Mouse (Mus musculus): ENCODE data around the gene Gpam. TPM values are rescaled to one million over a fixed set of nuclear protein-coding genes. Genes with fewer than 3 reads are reported as not detected.
"Not testable (repeated sequence)": the region's sequence is repeated elsewhere in the genome, so short reads cannot be mapped to it uniquely, and the experiment has no call there.

Gpam gene
- polyA plus RNA-seq, 1 experiment from 2014 or later, result 26.9 TPM

DNA sequence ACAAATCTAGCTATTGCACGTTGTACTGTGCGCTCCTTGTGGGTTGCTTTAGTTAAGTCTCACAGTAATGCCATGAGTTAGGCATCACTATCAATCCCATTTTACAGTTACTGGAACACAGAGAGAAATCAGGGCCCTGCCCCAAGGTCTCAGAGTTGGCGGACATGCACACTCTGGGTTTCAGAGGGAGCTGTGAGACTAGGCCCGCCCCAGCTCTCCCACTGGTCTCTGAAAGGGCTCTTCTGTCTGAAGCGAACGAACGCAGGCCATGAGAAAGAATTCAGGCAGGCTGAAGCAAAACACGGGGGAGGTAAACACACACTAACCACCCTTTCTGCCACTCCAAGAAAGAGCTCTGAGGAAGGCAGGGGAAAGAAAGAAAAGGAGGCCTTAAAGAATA, 31.6 kb upstream of the Gpam start:
- no peaks in the 10 kb centered on the region for H3K9me3 ChIP-seq (replicated peaks)
- H3K4me1 ChIP-seq, result no peaks in the 10 kb centered on the region
- WGBS (ENCODE audit: insufficient replicate concordance), result 72% methylated on average over 8 of the region's 8 CpGs
- H3K27ac ChIP-seq, result no peak overlapping the region
- no peak overlapping the region for H3K9ac ChIP-seq
- no peak for ATAC-seq
- no peaks in the 10 kb centered on the region for H3K36me3 ChIP-seq
- H3K4me2 ChIP-seq, result no peak overlapping the region
- H3K4me3 ChIP-seq, result no peak overlapping the region
- no peaks in the 10 kb centered on the region for H3K27me3 ChIP-seq (replicated peaks)

DNA sequence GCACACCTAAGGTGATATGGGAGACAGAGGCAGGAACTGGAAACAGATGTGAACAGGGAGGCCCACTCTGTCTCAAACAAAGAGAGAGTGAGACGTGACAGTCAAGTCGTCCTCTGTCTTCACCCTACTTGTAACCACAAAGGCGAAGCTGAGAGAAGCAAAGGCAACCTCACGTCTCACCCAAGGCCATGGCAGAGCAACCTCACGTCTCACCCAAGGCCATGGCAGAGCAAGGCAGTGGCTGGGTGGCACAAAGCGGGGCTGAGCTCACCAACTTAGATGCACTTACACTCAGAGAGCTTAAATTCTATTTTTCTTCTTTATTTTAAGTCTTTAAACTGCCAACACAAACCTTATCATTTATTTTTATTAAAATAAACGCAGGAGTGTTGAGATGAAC, 30.0 kb upstream of the Gpam start:
- no peak overlapping the region for H3K4me3 ChIP-seq
- H3K27me3 ChIP-seq (replicated peaks), result no peaks in the 10 kb centered on the region
- no peak overlapping the region for H3K4me2 ChIP-seq
- no peaks in the 10 kb centered on the region for H3K36me3 ChIP-seq
- no peak overlapping the region for H3K27ac ChIP-seq
- H3K9ac ChIP-seq, result no peak overlapping the region
- no peaks in the 10 kb centered on the region for H3K4me1 ChIP-seq
- ATAC-seq, result no peak
- WGBS (ENCODE audit: insufficient replicate concordance), result 62% methylated on average over 7 of the region's 7 CpGs
- no peaks in the 10 kb centered on the region for H3K9me3 ChIP-seq (replicated peaks)

DNA sequence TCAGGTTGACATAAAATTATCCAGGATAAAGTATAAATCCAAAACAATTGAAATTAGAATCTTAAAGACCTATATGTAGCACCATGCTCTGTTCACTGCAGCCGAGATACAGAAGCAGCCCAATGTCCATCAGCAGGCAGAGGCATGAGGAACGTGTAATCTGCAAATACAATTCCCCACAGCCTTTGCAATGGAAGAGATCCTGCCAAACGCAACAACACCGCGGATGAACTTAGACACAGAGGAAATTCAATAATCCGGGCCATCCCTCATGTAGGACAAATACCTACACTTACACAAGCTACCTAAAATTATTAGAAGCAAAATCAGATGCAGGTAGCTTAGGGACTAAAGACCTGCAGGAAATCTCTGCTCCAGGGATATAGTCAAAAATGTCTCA, 25.9 kb upstream of the Gpam start:
- Histone ChIP-seq H3K27me3 (replicated peaks) (no peaks in the 10 kb centered on the region), H3K36me3 (no peaks in the 10 kb centered on the region), H3K9me3 (replicated peaks) (no peaks in the 10 kb centered on the region), H3K9ac (no peak overlapping the region), H3K4me2 (no peak overlapping the region), H3K27ac (no peak overlapping the region), H3K4me1 (no peaks in the 10 kb centered on the region), H3K4me3 (no peak overlapping the region)
- ATAC-seq, result no peak
- WGBS (ENCODE audit: insufficient replicate concordance), result 80% methylated on average over 6 of the region's 6 CpGs

DNA sequence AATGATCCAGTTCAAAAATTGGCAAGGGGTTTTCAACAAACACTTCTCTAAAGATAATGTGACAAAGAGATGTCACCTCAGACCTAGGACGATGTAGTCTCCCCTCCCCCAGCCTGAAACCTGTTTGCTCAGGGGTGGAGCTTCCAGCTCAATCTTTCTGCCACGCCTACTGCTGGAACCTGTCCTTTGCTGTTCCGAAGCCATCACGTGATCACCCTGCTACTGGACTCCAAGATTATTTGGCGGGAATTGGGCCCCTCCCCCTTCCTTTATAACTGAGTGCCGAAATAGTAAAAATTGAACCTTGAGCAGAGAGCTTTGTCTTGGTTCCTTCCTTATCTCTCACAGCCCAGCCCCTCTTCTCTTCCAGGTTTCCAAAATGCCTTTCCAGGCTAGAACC, 25.2 kb upstream of the Gpam start:
- 40% methylated on average over 6 of the region's 6 CpGs for WGBS (ENCODE audit: insufficient replicate concordance)
- not testable (repeated sequence) for H3K4me2 ChIP-seq; H3K4me1 ChIP-seq; H3K9ac ChIP-seq; ATAC-seq; H3K36me3 ChIP-seq; H3K27ac ChIP-seq; H3K27me3 ChIP-seq (replicated peaks); H3K9me3 ChIP-seq (replicated peaks); H3K4me3 ChIP-seq

DNA sequence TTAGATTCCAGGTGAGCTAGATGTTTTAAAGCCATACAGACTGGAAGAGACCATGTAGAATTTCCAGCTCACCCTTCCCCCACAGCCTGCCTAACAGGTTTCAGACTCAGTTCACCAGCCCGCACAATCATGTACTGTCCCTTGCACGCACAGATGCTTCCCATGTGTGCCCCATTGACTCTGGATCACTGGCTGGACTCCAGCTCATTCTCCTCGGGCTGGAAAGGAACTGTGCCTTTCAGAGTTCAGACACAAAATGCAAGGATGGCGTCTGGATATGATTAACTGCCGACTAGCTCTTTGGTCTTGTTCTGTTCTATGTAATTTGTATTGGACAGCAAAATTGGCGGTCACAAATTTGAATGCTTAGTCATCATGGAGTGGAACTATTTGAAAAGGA, 22.6 kb upstream of the Gpam start:
- Histone ChIP-seq H3K36me3 (no peaks in the 10 kb centered on the region), H3K4me3 (no peak overlapping the region), H3K4me1 (0 out of 2 replicates have a peak, but pooled peaks cover 6% of the 10 kb centered on the region), H3K27me3 (replicated peaks) (no peaks in the 10 kb centered on the region), H3K27ac (no peak overlapping the region), H3K4me2 (no peak overlapping the region), H3K9me3 (replicated peaks) (no peaks in the 10 kb centered on the region), H3K9ac (no peak overlapping the region)
- WGBS (ENCODE audit: insufficient replicate concordance), result 64% methylated on average over 6 of the region's 6 CpGs
- ATAC-seq, result no peak

- no peak for ATAC-seq
- H3K9me3 ChIP-seq (replicated peaks), result no peaks in the 10 kb centered on the region
Observed at GRCm38 (mm10) chr19:55148109-55148508, 21.1 kb upstream of the Gpam start.

DNA sequence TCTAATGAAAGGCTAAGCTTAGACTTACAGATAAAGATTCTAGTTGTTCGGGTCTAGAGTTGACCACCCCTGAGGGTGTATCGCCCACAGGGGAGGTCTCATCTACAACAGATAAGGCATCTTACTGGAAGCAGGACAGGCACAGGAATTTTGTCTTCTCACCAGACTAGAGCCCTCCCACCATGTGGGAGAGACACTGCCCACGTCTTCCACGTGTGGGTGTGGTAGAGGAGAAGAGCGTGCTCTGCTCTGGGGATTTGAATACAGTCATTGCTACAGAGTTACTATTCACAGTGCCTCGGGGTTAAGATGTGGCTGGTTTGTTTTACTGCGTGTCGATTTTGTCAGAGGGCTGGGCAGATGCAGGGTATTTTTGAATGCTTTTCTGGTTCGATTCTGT, 20.5 kb upstream of the Gpam start:
- no peaks in the 10 kb centered on the region for H3K9me3 ChIP-seq (replicated peaks)
- H3K9ac ChIP-seq, result no peak overlapping the region
- 61% methylated on average over 9 of the region's 9 CpGs for WGBS (ENCODE audit: insufficient replicate concordance)
- no peaks in the 10 kb centered on the region for H3K36me3 ChIP-seq
- no peaks in the 10 kb centered on the region for H3K27me3 ChIP-seq (replicated peaks)
- H3K4me1 ChIP-seq, result 0 out of 2 replicates have a peak, but pooled peaks cover 8% of the 10 kb centered on the region
- H3K4me3 ChIP-seq, result no peak overlapping the region
- H3K27ac ChIP-seq, result no peak overlapping the region
- no peak overlapping the region for H3K4me2 ChIP-seq
- ATAC-seq, result no peak

More at GRCm38 (mm10) chr19:55148109-55148508, 21.1 kb upstream of the Gpam start:
- no peak overlapping the region for H3K27ac ChIP-seq
- H3K9ac ChIP-seq, result no peak overlapping the region
- whole genome bisulfite sequencing (ENCODE audit: insufficient replicate concordance), result 67% methylated on average over 6 of the region's 6 CpGs
- no peak overlapping the region for H3K4me3 ChIP-seq
- no peak overlapping the region for H3K4me2 ChIP-seq
- no peaks in the 10 kb centered on the region for H3K27me3 ChIP-seq (replicated peaks)
- H3K4me1 ChIP-seq, result 0 out of 2 replicates have a peak, but pooled peaks cover 8% of the 10 kb centered on the region
- H3K36me3 ChIP-seq, result no peaks in the 10 kb centered on the region

DNA sequence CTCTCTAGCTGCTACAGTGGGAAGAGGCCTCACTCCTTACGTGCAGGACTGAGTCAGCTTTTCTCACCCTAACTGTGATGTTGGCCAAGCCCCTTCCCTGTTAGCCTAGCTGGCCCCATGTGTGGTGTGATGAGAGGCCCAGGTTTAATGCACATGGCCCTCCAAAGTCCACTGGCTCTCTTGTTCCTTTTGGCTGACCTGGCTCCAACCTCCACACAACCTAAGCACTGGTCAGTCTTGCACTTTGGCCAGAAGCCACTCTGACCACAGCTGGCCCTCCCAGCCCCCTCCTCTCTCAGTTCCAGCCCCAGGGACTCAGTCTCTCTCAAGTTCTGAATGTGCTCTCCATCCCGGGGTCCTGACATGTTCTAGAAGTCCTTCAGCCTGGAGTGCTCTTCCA, 18.1 kb upstream of the Gpam start:
- H3K27ac ChIP-seq, result no peak overlapping the region
- H3K4me3 ChIP-seq, result no peak overlapping the region
- no peaks in the 10 kb centered on the region for H3K27me3 ChIP-seq (replicated peaks)
- WGBS (ENCODE audit: insufficient replicate concordance), result 39% methylated on average over 2 of the region's 2 CpGs
- no peak overlapping the region for H3K9ac ChIP-seq
- no peaks in the 10 kb centered on the region for H3K9me3 ChIP-seq (replicated peaks)
- H3K4me2 ChIP-seq, result no peak overlapping the region
- no peak for ATAC-seq
- no peaks in the 10 kb centered on the region for H3K36me3 ChIP-seq
- 0 out of 2 replicates have a peak, but pooled peaks cover 8% of the 10 kb centered on the region for H3K4me1 ChIP-seq

DNA sequence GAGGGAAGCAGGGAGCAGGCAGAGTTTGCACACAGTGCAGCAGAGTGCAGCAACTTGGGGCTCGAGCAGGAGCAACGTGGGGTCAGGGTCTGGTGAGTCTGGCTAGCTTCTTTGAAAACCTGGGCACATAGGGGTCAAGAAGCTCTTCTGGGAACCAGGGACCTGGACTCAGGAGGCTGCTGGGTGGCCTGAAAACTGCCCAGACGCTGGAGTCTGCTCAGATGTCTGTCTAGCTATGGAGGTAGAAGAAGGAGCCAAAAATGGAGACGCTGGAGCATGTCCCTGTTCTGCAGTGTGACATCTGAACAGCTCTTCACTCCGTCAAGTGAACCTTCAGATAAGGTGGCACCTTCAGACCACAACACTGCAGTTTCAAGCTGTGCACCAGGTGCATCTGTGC, 17.7 kb upstream of the Gpam start:
- 50% methylated on average over 5 of the region's 5 CpGs for WGBS (ENCODE audit: insufficient replicate concordance)
- no peak overlapping the region for H3K27ac ChIP-seq

DNA sequence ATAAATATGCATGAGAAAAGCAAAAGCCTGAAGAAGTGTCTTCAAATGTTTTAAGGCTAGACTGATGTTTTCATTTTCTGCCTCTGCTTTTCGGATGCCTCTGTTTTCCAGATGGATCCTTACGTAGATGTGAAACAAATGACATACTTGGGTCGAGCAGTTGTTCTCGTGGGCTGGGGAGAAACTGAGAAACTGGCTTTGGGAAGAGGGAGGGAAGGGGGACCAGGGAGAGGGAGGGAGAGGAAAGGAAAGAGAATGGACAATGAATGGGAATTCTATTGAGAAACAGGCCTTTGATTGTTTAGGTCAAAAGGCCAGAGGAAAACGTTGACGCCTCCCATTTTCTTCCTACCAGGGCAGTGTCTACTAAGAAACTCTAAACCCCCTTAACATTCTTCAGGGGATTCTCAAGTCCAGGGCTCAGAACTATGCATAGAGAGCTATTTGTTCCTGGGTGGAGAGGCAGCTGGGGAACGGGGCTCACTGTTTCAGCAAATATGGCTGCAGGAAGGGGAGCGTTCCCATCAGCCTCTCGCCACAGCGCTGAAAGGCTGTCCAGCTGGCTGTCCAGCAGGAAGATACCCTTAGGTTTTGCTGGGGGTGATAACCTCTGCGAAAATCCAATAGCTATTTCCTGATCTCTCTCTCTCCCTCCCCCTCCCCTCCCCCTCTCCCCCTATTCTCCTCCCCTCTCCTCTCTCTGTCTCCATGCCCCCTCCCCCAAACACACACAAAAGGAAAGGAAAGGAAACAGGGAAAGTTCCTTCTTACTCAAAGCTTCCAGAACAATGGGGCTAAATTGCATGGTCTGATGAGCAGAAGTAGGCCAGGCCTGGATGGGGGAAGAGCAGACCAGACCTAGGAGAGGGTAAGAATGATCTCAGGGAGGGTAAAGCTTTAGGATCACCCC, 16.6 kb upstream of the Gpam start:
- Histone ChIP-seq H3K9ac (no peak overlapping the region), H3K27ac (no peak overlapping the region), H3K4me2 (no peak overlapping the region), H3K4me3 (no peak overlapping the region), H3K36me3 (no peaks in the 10 kb centered on the region), H3K9me3 (replicated peaks) (no peaks in the 10 kb centered on the region), H3K4me1 (0 out of 2 replicates have a peak, but pooled peaks cover 8% of the 10 kb centered on the region), H3K27me3 (replicated peaks) (no peaks in the 10 kb centered on the region)
- no peak for ATAC-seq
- 53% methylated on average over 11 of the region's 11 CpGs for WGBS (ENCODE audit: insufficient replicate concordance)

More for the DNA sequence above, 17.7 kb upstream of the Gpam start:
- no peak for ATAC-seq
- Histone ChIP-seq H3K27me3 (replicated peaks) (no peaks in the 10 kb centered on the region), H3K36me3 (no peaks in the 10 kb centered on the region), H3K9me3 (replicated peaks) (no peaks in the 10 kb centered on the region), H3K9ac (no peak overlapping the region), H3K4me1 (0 out of 2 replicates have a peak, but pooled peaks cover 8% of the 10 kb centered on the region), H3K4me3 (no peak overlapping the region), H3K4me2 (no peak overlapping the region)

- Histone ChIP-seq H3K27ac (no peak overlapping the region), H3K4me3 (no peak overlapping the region), H3K4me1 (peaks cover 5% of the 10 kb centered on the region; the same call in 1 of the 2 replicates), H3K9me3 (replicated peaks) (no peaks in the 10 kb centered on the region), H3K36me3 (no peaks in the 10 kb centered on the region), H3K4me2 (no peak overlapping the region), H3K27me3 (replicated peaks) (no peaks in the 10 kb centered on the region), H3K9ac (no peak overlapping the region)
- 0 out of 2 replicates have a peak, but pooled peaks have one; percentile 30 for ATAC-seq
- WGBS (ENCODE audit: insufficient replicate concordance), result 50% methylated on average over 7 of the region's 7 CpGs
Observed at GRCm38 (mm10) chr19:55139301-55139700, 12.3 kb upstream of the Gpam start.

- Histone ChIP-seq H3K36me3 (no peaks in the 10 kb centered on the region), H3K27ac (no peak overlapping the region), H3K4me2 (no peak overlapping the region), H3K4me3 (no peak overlapping the region), H3K27me3 (replicated peaks) (no peaks in the 10 kb centered on the region), H3K9me3 (replicated peaks) (no peaks in the 10 kb centered on the region), H3K4me1 (peaks cover 5% of the 10 kb centered on the region; the same call in 1 of the 2 replicates), H3K9ac (no peak overlapping the region)
- WGBS (ENCODE audit: insufficient replicate concordance), result 64% methylated on average over 7 of the region's 7 CpGs
- ATAC-seq, result no peak
Observed at GRCm38 (mm10) chr19:55138506-55138905, 11.5 kb upstream of the Gpam start.
